Mouse (Mus musculus): ENCODE results near the gene Ppp2r3c.
"Not testable (repeated sequence)": the region's sequence is repeated elsewhere in the genome, so short reads cannot be mapped to it uniquely, and the experiment has no call there.

Ppp2r3c gene

GRCm38 (mm10) chr12:55277583-55277982 lies 25.2 kb downstream of the Ppp2r3c start:
- not testable (repeated sequence) for DNase-seq (ENCODE audit: low read depth, low spot score)

GRCm38 (mm10) chr12:55272243-55272642 lies 30.6 kb downstream of the Ppp2r3c start:
- DNase-seq (ENCODE audit: low read depth, low spot score): peak; percentile 90

GRCm38 (mm10) chr12:55263385-55263784 lies 39.4 kb downstream of the Ppp2r3c start:
- not testable (repeated sequence) for DNase-seq (ENCODE audit: low read depth, low spot score)

GRCm38 (mm10) chr12:55261950-55262349 lies 40.8 kb downstream of the Ppp2r3c start:
- DNase-seq (ENCODE audit: low read depth, low spot score): not testable (repeated sequence)

GRCm38 (mm10) chr12:55242243-55242642 lies 60.6 kb downstream of the Ppp2r3c start:
- DNase-seq (ENCODE audit: low read depth, low spot score): not testable (repeated sequence)

- DNase-seq (ENCODE audit: low read depth, low spot score): not testable (repeated sequence)
These were observed 72.3 kb downstream of the Ppp2r3c start for GRCm38 (mm10) chr12:55230520-55230861.

- DNase-seq (ENCODE audit: low read depth, low spot score): not testable (repeated sequence)
These were observed 72.9 kb downstream of the Ppp2r3c start, which contains the start of gene Srp54c for GRCm38 (mm10) chr12:55229626-55230519. TSS of gene Srp54c (plus strand) at chr12:55230168.

Measured in R1 (cell line).